Mouse (Mus musculus) frontal cortex, postnatal 10 days (tissue): Measurements from ENCODE around the gene Cdk19.

Source experiments
- DNase-seq, 2 experiments: peaks; one replicate each; pipeline ENCODE4 v3.0.0; 2022; ENCODE audit warnings: low spot score in 2 of 2, mixed read lengths in 1 of 2

Cdk19 gene

DNA sequence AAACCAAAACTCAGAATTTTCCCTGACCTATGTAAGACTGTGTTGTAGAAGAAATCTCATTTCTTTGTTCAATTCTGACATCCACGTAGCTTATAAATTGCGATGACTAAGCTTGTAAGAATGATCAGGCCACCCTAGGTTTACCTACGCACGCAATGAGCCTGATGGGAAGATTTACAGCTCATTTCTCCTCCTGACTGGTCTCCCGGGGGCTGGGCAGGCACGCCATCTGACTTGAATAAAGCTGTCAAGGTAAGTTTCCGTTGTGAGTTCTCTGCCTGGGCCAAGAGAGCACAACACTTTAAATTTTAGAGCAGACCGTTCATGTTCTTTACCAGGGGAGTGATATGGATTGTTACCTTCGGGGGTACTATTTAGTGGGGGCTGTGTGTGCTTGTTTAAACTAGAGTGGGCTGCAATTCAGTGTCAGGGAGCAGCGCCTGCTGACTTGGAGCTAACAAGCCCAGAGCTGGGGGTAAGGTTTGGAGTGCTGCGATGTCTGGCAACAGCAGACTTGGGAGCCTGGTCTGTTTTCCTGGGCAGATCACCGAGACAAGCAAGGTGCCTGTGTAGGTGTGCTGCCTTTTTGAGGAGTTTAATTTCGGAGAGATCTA, at the start of gene Cdk19:
Gene Cdk19 (plus strand): TSS at position 214 of the 614 bp plus-strand sequence.
- DNase-seq = no peak

DNA sequence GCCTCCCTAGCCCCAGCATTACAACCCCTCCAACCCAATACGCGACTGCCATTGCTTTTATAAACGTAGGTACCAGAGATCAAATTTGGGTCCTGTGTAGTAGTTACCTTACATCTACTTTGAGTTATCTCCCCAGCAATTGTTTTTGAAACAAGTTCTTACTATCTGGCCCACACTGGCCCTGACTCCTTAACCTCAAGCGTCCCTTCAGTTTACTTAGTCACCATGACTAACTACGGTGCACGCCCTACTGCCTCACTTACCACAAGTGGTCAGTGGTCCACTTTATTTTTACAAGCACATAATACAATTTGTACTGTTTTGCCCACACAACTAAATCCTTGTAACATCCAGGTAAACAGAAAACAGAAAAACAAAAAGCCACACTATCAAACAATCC, 46.7 kb upstream of the Cdk19 start:
- DNase-seq = no peak

GRCm38 (mm10) chr10:40300648-40301171, 38.7 kb upstream of the Cdk19 start:
- DNase-seq = peak; percentile 84 to 89

- peak in 1 of 2 experiments; percentile 47 for DNase-seq
These were observed 37.9 kb upstream of the Cdk19 start for GRCm38 (mm10) chr10:40301181-40302075.

- peak; percentile 99 to 100 for DNase-seq
These were observed 37.0 kb upstream of the Cdk19 start, which contains the start of gene Amd1 for GRCm38 (mm10) chr10:40302140-40302985. Gene Amd1 (minus strand): TSS chr10:40302186.

GRCm38 (mm10) chr10:40305989-40306388, 33.4 kb upstream of the Cdk19 start:
- DNase-seq = no peak

DNA sequence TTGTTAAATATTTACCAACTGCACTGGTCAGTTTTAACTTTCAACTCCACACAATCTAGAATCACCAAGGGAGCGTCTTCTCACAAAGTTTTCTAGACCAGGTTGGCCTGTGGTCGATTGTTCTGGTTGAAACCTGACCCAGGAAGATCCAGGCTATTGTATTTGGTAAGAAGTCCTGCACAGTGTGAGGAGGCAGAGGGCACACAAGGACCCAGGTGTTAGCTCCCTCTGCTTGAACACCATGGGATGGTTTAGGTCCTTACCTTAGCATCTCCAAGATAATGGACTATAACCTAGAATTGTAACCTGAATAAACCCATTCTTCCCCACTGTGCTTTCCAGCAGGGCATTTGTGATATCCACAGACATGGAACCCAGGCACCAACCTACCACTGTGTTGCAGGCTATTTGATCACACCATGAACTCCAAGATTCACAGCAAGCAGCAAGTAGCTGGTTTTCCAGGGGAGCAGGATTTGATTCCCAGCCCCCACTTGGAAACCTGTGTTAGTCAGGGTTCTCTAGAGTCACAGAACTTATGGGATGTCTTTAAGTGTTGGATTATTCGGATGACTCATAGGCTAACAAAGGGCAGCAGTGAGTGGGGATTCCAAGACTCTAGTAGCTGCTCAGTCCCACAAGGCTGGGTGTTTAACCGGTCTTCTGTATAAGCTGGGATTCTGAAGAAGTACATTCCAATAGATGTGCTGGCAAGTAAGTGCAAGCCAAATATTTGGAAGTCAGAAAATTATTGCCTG, 31.4 kb upstream of the Cdk19 start:
- no peak for DNase-seq

DNA sequence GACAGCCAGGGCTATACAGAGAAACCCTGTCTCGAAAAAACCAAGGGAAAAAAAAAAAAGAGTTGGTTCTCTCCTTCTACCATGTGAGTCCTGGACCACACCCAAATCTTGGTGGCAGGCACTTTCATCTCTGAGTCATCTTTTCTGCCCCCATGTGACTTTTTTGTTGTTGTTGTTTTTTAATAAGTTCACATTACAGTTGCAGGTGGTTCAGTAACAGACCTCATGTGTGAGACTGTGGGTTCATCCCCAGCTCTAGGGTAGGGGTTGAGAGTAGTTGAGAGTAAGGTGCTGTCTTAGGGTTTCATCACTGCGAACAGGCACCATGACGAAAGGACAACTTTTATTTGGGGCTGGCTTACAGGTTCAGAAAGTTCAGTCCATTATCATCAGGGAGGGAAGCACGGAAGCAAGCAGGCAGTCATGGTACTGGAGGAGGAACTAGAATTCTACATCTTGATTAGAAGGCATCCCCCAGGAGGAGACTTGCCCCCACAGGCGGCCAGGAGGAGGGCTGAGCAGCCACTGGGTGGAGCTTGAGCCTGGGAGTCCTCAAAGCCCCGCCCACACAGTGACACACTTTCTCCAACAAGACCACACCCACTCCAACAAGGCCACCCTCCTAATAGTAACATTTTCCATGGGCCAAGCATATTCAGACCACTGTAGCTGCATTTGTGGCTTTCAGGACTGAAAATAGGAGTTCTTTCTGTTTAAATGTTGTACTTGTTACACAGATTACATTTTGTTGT, 29.3 kb upstream of the Cdk19 start:
- no peak for DNase-seq

DNA sequence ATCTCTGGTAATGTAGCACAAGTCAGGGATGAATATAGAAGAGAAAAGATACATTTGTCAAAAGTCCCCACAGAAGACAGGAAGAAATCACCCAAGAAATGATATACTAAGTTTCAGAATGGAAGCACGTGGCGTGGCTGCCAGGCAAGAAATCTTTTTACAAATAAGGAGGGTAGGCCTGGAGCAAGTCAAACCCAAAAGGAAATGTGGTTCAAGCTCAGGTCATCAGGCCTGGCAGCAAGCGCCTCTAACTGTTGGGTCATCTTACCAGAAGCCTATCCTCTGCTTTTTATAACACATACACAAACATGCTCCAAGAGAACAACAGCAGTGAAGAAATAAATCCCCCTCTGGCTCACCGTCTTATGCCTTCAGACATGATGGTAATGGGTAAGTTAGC, 26.6 kb upstream of the Cdk19 start:
- DNase-seq = no peak

DNA sequence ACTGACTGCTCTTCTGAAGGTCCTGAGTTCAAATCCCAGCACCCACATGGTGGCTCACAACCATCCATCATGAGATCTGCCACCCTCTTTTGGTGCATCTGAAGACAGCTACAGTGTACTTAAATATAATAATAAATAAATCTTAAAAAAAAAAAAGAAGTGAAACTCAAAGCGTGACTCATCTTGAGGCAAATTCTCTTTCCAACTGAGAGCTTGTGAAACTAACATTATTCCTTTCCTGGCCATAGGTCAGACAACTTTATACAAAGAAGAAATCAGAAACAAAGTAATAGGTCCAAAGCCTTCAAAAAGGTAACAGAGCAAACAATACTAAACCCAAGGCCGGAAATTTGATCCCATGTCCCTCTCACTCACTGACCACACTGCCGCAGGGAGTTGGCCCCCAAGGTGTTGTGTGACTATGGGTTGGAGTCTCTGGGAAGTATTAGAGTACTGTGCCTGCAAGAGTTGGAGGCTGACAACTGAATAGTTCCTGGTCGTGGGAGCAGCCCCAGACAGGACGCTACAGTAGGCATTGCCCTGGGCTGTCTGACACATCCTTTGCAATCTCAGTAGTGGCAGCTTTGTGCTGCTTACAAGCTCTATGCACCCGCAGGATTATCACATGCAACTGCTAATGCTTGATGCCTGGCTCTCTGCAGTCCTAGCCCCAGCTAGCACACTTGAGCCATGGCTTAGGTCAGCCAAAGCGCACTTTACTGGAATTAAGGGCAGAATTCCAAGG, 22.4 kb upstream of the Cdk19 start:
- no peak for DNase-seq

DNA sequence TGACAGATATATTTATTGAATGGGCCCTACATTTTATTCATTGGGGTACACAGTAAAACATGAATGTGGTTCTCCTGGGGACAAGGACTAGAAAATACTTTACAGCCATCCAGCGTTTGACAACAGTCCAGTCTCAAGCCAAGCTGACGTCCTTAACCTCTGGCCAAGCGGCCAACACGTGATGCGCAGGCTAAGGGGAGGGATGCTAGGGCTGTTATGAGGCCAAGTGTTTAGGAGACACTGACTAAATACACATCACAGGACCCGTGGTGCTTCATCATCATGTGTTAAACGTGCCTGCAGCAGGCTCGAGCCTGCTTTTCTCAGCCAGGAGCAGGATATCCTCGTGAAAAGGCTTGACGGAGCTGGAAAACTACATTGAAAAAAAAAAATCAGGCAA, 19.1 kb upstream of the Cdk19 start:
- no peak for DNase-seq

DNA sequence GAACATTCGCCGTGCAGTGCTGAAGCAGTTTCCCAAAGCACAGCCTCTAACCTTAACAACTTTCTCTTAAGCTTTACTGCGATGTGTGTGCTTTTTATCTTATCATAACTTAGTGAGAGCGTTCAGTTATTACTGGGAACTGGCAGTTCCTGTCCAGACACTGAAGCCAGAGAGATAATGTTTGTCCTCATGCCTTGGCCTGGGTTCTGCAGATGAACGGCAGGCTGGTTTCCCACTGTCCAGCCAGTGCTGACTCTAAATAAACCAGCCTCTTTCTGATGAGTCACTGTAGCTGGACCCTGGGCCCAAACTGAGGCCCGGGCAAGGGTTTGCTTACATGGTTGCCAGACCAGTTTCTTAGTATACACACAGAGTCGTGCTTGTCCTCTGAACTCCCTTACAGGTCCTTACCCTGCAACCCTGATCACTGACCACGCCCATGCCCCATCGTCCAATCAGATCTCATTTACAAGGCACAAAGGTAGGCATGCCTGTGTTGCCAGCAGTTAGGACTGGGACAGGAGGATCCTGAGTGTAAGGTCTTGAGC, 11.3 kb upstream of the Cdk19 start:
- DNase-seq = no peak

GRCm38 (mm10) chr10:40330262-40330661, 9.1 kb upstream of the Cdk19 start:
- DNase-seq = no peak

DNA sequence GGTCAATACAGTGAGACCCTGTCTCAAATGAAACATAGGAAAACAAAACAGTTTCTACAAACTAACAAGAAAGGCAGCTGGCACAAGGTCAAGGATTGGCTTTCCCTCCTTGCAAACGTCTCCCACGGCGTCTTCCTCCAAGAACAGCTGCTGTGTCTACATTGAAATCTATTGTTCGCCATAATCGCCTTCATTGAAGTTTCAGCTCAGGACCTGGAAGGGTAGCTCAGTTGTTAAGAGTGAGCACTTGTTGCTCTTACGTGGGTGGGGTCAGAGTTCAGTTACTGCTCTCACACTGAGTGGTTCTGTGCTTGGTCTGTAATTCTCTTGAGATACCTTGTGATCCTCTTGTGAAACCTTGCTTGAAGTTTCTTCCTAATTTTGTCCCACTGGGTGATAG, 6.5 kb upstream of the Cdk19 start:
- DNase-seq = no peak

GRCm38 (mm10) chr10:40342036-40342435, 2.7 kb downstream of the Cdk19 start:
- no peak for DNase-seq

DNA sequence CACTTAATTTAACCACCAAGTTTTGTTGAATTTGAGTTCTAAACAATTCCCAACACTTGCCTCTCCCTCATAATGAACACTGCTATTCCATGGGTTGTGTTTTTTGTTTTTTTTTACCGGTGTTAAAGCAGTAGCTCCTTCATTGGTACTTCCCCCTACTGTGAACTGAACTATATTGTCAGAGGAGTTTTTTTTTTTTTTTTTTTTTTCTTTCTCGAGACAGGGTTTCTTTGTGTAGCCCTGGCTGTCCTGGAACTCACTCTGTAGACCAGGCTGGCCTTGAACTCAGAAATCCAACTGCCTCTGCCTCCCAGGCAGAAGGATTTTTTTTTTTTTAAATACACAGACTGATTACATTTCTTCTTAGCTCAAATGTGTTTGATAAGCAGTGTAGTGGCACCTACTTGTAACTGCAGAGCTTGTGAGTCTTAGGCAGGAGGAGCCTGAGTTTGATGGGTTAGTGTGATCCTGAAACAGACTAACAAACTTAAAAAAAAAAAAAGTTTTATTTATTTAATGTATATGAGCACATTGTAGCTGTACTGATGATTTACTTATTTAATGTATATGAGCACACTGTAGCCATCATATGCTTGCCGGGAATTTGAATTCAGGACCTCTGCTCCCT, 7.5 kb downstream of the Cdk19 start:
- no peak for DNase-seq

GRCm38 (mm10) chr10:40347461-40347954, 8.1 kb downstream of the Cdk19 start:
- no peak for DNase-seq
